Mouse (Mus musculus) C2C12 (cell line): ENCODE data around the gene Nrde2. TPM values are rescaled to one million over a fixed set of nuclear protein-coding genes. Genes with fewer than 3 reads are reported as not detected.

Experiments
- H3K27me3 ChIP-seq: one replicate; pipeline ENCODE4 v1.6.1; 2011; ENCODE audit not compliant: control insufficient read depth, insufficient read depth, insufficient read length
- H3K36me3 ChIP-seq: one replicate; pipeline ENCODE4 v1.6.1; 2011; ENCODE audit not compliant: control insufficient read depth, insufficient read depth
- H3K4me3 ChIP-seq: one replicate; pipeline ENCODE4 v1.5.1; 2011; ENCODE audit warnings: mild to moderate bottlenecking, control low read depth; ENCODE audit not compliant: poor library complexity, insufficient read depth, severe bottlenecking
- H3K79me2 ChIP-seq: one replicate; pipeline ENCODE4 v1.6.1; 2011; ENCODE audit not compliant: control insufficient read depth, insufficient read depth
- H3K79me3 ChIP-seq: one replicate; pipeline ENCODE4 v1.6.1; 2011; ENCODE audit warnings: low read depth, control low read depth
- H3ac ChIP-seq: one replicate; pipeline ENCODE3; 2011; ENCODE audit warnings: low read depth; ENCODE audit not compliant: control insufficient read depth, insufficient read length
- CEBPB ChIP-seq: IDR thresholded peaks from one replicate; pipeline ENCODE4 v1.6.1; 2011; ENCODE audit warnings: low read depth, mild to moderate bottlenecking, control low read depth, moderate library complexity
- CTCF ChIP-seq: IDR thresholded peaks from one replicate; pipeline ENCODE4 v1.5.1; 2011; ENCODE audit not compliant: control insufficient read depth, insufficient read depth, insufficient read length
- FOSL1 ChIP-seq: IDR thresholded peaks from one replicate; pipeline ENCODE4 v1.8.0; 2011; ENCODE audit warnings: mild to moderate bottlenecking, low read length; ENCODE audit not compliant: poor library complexity, insufficient read depth, severe bottlenecking
- MAX ChIP-seq: IDR thresholded peaks from one replicate; pipeline ENCODE4 v1.6.1; 2011; ENCODE audit warnings: mild to moderate bottlenecking, control low read depth
- MYOD1 ChIP-seq: IDR thresholded peaks from one replicate; pipeline ENCODE4 v1.6.1; 2011; ENCODE audit warnings: low read depth; ENCODE audit not compliant: control insufficient read depth, insufficient read length
- MYOG ChIP-seq: IDR thresholded peaks from one replicate; pipeline ENCODE4 v1.6.1; 2011; ENCODE audit not compliant: control insufficient read depth, insufficient read length; ENCODE audit errors: extremely low read depth
- USF1 ChIP-seq: IDR thresholded peaks from one replicate; pipeline ENCODE4 v1.6.1; 2011; ENCODE audit warnings: low read depth, mild to moderate bottlenecking, control low read depth, moderate library complexity
- polyA plus RNA-seq: library from polyadenylated mRNA; unstranded; fragments of >200 nt; fragmentation: generic; extraction: Trizol; gene quantifications from one replicate; pipeline ENCODE4 v1.2.1, GENCODE M21; 2012; ENCODE audit warnings: missing spikeins

The Nrde2 gene
- polyA plus RNA-seq, 1 experiment: 10.2 TPM

GRCm38 (mm10) chr12:100100707-100101030 is 58.8 kb downstream of the Nrde2 start:
- Histone ChIP-seq H3K27me3 (peaks cover 8% of the 10 kb centered on the region), H3ac (no peak overlapping the region), H3K79me3 (no peaks in the 10 kb centered on the region), H3K79me2 (no peaks in the 10 kb centered on the region), H3K4me3 (no peak overlapping the region), H3K36me3 (no peaks in the 10 kb centered on the region)
- no peak for TF ChIP-seq FOSL1
- TF ChIP-seq MYOD1: no peak
- TF ChIP-seq CEBPB: no peak
- no peak for TF ChIP-seq USF1
- no peak for TF ChIP-seq MYOG
- no peak for TF ChIP-seq MAX
- no peak for TF ChIP-seq CTCF

GRCm38 (mm10) chr12:100099971-100100706 is 59.3 kb downstream of the Nrde2 start:
- Histone ChIP-seq H3K36me3 (no peaks in the 10 kb centered on the region), H3K27me3 (peaks cover 8% of the 10 kb centered on the region), H3K79me3 (no peaks in the 10 kb centered on the region), H3K79me2 (no peaks in the 10 kb centered on the region), H3K4me3 (no peak overlapping the region), H3ac (no peak overlapping the region)
- TF ChIP-seq CEBPB (no peak), FOSL1 (no peak), MYOG (no peak), USF1 (no peak), CTCF (no peak), MAX (no peak), MYOD1 (no peak)

- no peaks in the 10 kb centered on the region for H3K79me2 ChIP-seq
- H3K4me3 ChIP-seq: no peak overlapping the region
- peaks cover 26% of the 10 kb centered on the region for H3K27me3 ChIP-seq
- H3K79me3 ChIP-seq: no peaks in the 10 kb centered on the region
- TF ChIP-seq CEBPB (no peak), FOSL1 (no peak), MYOD1 (no peak), USF1 (no peak), MAX (no peak), CTCF (no peak), MYOG (no peak)
- H3K36me3 ChIP-seq: no peaks in the 10 kb centered on the region
- H3ac ChIP-seq: no peak overlapping the region
Observed at GRCm38 (mm10) chr12:100093046-100093445, 66.4 kb downstream of the Nrde2 start.

DNA sequence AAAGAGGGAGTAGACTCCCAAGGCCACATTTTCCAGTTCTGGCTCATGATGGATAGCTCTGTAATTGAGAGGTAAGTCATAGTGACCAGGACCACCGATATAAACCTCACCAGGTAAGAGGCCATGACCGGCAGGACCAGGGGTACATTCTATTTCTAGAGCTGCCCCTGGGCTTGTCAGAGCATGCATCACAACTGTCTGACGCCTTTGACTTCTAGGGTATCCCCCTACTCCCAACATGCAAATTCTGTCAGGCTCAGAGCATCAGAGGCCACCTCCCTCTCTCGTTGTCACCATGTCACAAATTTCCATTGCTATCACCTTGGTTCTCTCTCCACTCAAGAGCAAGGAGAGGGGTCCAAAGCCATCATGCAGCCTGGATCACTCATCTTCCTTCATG is 68.7 kb downstream of the Nrde2 start:
- H3ac ChIP-seq: no peak overlapping the region
- H3K79me3 ChIP-seq: no peaks in the 10 kb centered on the region
- H3K36me3 ChIP-seq: no peaks in the 10 kb centered on the region
- TF ChIP-seq CTCF: no peak
- TF ChIP-seq USF1: no peak
- no peak for TF ChIP-seq CEBPB
- TF ChIP-seq FOSL1: no peak
- TF ChIP-seq MYOD1: no peak
- no peak for TF ChIP-seq MAX
- TF ChIP-seq MYOG: no peak
- no peak overlapping the region for H3K4me3 ChIP-seq
- H3K27me3 ChIP-seq: peaks cover 42% of the 10 kb centered on the region
- H3K79me2 ChIP-seq: no peaks in the 10 kb centered on the region

DNA sequence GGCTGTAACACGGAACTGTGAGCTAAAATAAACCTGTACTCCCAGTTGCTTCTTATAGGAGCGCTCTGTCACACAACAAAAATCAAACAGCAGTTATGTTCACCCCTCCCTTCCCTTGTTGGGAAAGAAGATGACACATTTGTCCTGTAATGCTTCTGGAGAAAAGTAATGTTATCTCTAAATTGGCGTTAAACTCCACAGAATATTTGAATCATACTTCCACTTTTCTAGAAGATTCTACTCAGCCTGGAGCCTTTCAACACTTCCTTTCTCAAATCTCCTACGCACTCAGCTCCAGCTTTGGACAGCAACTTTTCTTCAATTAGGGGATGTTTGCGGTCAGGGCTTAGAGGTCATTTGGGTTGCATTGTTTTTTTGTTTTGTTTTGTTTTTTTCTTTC is 70.2 kb downstream of the Nrde2 start:
- Histone ChIP-seq H3K79me3 (no peaks in the 10 kb centered on the region), H3ac (no peak overlapping the region), H3K27me3 (peaks cover 45% of the 10 kb centered on the region), H3K36me3 (no peaks in the 10 kb centered on the region), H3K4me3 (no peak overlapping the region), H3K79me2 (no peaks in the 10 kb centered on the region)
- TF ChIP-seq MYOG: no peak
- no peak for TF ChIP-seq USF1
- no peak for TF ChIP-seq CTCF
- no peak for TF ChIP-seq MYOD1
- TF ChIP-seq FOSL1: no peak
- TF ChIP-seq CEBPB: no peak
- no peak for TF ChIP-seq MAX

DNA sequence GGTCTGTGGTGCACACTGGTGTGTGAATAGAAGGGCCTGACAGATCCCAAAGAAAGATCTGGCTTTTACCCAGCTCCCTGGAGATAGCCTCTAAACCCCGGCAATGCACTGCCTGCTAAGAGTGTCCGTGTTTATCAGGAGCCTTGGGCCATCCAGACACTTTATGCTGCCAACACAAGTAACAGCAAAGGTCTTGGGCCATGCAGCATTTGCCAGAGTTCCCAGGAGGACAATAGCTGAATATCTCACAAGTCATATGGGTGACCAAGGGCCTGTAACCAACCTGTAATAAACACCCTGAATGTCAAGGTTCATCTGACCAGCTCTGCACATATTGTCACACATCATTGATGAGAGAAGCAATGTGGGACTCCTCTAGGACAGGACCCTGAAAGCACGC is 71.4 kb downstream of the Nrde2 start:
- Histone ChIP-seq H3K79me2 (no peaks in the 10 kb centered on the region), H3K79me3 (no peaks in the 10 kb centered on the region), H3K4me3 (no peak overlapping the region), H3ac (no peak overlapping the region), H3K27me3 (peaks cover 41% of the 10 kb centered on the region), H3K36me3 (no peaks in the 10 kb centered on the region)
- no peak for TF ChIP-seq USF1
